Mouse (Mus musculus): ENCODE data around the gene Fbxo11. TPM values are rescaled to one million over a fixed set of nuclear protein-coding genes. Genes with fewer than 3 reads are reported as not detected.

The Fbxo11 gene
- total RNA-seq, 2 experiments from 2014 or later = 30.7 to 45.8 TPM

DNA sequence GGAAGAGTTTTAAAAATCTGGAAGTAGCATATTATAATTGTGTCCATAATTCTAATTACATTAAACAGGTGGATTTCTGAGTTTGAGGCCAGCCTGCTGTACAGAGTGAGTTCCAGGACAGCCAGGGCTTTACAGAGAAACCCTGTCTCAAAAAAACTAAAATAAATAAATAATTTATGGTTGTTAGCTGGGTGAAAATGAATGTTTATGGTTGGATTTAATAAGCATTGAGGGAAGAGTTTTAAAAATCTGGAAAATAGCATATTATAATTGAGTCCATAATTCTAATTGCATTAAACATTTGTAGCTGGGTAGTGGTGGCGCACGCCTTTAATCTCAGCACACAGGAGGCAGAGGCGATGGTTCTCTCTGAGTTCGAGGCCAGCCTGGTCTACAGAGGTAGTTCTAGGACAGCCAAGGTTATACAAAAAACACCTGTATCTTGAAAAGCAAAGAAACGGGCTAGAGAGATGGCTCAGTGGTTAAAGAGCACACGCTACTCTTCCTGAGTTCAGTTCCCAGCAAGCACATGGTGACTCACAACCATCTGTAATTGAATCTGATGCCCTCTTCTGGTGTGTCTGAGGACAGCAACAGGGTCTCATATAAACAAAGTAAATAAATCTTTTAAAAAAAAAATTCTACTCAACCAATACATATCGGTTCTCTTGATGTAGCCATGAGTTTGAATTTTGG is 3.1 kb upstream of the Fbxo11 start:
- no peak for ATAC-seq (ENCODE audit: poor library complexity, severe bottlenecking)

DNA sequence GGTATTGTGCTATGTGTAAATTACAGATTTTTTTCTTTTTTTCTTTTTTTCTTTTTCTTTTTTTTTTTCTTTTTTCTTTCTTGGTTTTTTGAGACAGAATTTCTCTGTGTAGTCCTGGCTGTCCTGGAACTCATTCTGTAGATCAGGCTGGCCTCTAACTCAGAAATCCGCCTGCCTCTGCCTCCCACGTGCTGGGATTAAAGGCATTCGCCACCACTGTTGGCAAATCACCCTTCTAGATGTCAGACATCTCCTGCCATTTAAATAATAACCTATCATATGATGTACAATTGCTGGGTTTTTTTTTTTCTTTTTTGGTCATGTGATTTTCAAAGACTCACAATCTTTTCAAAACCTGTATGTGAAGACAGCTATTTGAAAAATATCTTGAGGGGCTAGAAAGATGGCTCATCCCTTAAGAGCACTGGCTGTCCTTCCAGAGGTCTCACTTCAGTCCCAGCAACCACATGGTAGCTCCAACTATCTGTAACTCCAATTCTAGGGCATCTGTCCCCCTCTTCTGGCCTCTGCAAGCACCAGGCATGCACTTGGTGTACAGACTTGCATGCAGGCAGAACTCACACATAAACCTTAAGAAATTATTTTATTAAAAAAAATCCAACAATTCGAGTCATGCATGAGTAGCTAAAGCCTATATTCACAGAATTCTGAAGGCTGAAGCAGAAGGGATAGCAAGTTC is 2.3 kb upstream of the Fbxo11 start:
- no peak for ATAC-seq (ENCODE audit: poor library complexity, severe bottlenecking)

DNA sequence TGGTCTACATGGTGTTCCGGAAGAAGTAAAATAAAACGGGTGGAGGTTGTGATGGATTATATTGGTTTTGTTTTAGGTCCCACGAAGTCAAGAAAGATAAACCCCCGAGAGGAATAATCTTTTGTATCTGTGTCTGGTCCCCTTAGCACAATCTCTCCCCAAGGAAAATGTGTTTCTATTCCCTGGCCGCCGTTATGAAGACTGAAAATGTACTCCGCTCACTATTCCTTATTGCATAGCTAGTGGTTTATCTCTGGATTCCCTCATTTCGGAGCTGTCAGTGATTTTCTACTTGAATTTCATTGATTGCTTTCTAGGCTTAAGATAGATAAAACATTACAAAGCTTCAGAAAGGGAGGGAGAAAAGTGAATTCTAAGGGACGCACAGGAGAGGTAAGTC is 1.7 kb upstream of the Fbxo11 start:
- no peak for ATAC-seq (ENCODE audit: poor library complexity, severe bottlenecking)

DNA sequence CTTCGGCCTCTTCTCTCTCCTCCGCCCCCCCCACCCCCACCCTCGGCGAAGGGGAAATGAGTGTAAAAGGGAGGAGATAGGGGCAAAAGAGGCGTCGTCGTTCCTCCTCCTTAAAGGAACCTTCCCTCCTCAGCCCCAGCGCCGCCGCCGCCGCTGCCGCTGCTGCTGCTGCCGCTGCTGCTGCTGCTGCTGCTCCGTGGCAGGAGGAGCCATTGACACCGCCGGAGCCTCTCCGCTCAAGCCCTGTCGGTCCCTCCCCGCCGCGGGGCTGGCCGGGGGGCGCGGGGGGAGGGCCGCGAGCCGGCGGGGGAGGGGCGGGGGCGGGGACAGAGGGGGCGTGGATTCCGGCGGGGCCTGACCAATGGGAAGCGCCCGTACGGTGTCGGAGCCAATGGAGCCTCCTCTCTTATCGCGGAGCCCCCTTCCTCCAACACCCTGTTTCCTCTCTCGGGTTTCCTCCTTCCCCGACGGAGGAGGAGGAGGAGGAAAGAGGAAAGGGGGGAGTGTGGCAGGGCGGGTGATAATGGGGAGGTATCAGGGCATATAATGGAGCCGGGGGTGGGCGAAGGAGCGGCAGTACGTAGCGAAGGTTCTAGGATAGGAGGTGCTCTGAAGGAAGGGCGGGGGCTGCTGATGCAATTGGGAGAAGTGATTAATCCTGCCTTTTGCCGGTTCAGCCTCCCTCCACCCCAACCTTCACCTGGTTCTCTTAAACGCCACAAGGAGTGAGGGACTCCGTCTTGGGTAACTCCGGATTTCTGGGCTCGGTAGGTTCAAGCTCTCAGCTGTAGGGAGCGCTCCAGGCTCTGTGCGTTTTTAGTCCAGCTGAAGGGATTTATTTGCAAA is 933 bp upstream of the Fbxo11 start:
- ATAC-seq (ENCODE audit: poor library complexity, severe bottlenecking) = peak; percentile 81

DNA sequence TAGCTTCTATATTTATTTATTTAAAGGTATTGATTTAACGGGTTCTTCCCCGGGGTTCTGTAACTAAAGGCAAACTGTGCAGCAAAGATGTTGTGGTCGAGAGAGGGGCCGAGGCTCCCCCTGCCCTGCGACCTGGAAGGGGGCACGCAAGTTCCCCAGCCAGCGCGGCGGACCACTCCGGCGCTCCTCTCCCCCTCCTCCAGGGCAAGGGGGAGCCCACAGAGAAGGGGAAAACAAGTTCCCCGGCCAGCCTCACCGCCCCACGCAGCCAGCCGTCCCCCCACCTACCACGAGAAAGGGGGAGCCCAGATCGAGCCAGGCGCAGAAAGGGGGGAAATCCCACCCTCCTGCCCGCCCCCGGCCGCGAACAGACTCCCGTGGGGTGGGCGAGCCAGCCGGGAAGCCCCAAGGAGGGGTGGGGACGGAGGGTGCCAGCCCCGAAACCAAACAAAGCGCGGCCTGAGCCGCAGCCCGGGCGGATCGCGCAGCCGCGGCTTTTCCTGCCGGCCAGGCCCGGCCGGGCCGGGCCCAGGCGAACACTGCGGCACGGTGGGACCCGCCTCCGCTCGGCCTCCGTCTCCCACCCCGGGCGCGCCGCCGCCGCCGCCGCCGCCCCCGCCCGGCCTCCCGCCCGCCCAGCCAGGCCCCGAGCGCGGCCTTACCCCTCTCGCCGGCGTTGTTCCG is 602 bp downstream of the Fbxo11 start:
- peak; percentile 5; the same call in 1 of the 2 replicates for ATAC-seq (ENCODE audit: poor library complexity, severe bottlenecking)

DNA sequence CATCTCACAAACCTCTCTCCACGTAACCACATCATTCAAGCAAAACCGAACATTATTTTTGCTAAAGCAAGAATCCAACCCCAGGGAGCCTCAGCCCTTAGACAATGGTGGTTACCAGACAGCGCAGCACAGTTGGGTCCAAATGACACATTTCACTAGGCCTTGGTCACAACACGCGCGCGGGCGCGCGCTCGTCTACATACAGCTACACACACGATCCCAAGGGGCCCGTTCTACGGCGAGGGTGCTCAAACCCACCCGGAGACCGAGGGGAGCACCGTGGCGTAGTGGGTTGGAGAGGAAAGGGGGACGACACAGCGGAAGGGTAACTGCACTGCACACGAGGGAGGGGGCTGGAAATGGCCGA is 1.1 kb downstream of the Fbxo11 start:
- 0 out of 2 replicates have a peak, but pooled peaks have one; percentile 4 for ATAC-seq (ENCODE audit: poor library complexity, severe bottlenecking)

DNA sequence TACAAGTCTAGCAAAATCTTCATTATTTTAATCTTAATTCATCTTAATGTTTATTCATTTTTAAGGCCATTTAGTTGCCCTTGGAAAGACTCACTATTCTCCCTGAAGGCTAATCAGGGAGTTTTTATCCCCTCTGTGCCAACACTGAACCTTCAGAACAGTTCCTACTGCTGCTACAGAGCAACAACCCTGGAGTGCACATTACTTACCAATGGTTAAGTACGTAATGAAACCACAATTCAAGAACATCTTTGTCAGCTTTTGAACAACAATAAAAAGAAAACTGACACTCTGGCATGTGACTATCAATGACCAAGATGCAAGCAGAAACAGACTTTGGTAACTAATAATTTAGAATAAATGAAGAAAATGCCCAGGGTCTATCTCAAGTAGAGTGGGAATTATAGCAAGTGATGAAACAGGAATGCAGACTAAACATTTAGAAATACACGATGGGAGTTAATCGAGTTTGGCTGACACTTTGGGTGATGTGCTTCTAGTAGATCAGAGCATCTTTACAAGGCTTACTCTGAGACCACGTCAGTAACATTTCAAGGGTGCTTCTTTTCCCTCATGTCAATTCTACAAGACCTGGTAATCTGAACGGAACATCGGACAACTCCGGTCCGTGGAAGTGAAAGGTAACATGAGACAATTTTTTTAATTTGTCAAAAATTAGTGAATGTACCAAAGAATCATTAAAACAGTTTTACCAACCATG is 2.1 kb downstream of the Fbxo11 start:
- no peak for ATAC-seq (ENCODE audit: poor library complexity, severe bottlenecking)

DNA sequence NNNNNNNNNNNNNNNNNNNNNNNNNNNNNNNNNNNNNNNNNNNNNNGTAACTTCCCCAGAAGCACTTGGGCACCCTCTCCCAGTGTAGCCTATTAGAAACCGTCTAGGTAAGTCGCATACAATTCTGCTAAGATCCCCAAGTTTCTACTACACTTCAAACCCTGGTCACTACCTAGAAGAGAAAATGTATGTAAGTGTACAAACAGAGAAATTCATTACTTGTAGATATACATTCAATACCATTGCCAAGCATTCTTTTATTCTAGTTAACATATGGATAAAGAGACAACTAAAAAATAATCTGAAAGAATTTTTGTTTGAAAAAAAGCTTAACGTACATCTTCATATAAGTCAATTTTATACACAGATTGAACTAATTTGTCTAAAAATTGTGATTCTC is 3.1 kb downstream of the Fbxo11 start:
- no peak for ATAC-seq (ENCODE audit: poor library complexity, severe bottlenecking)

DNA sequence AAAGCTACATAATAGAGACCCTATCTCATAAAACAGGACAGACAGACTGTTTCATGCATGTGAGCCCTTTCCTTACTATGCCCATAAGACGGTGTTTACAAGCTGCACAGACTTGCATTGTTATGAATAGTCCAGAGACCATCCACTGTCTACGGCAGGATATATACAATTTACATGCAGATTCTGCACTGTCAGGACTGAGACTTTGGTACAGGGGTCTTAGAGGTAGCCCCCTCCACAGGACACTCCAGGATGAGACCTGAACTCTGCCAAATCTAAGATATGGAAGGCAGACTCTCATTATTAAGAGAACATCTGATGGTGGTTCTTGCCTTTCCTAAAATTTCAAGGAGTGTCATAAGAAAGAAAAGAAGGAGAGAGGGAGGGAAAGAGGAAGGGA is 6.8 kb downstream of the Fbxo11 start:
- peak; percentile 22; the same call in 1 of the 2 replicates for ATAC-seq (ENCODE audit: poor library complexity, severe bottlenecking)

DNA sequence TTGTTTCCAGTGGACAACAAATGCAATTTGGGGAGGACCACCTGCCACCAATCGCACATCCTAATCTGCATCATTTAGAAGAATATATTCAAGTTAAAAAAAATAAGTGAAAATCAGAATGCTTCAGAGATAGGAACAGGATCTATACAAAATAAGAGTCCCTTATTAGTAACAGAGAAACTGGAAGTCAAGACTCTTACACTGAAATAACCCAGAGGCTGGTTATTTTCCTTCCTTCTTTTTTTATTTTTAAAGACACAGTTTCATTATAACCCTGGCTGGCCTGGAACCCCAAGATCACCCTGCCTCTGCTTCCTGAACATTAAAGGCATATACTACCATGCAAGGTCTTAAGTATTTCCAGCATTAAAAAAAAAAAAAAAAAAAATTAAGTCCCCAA is 7.2 kb downstream of the Fbxo11 start:
- peak; percentile 93 for ATAC-seq (ENCODE audit: poor library complexity, severe bottlenecking)

DNA sequence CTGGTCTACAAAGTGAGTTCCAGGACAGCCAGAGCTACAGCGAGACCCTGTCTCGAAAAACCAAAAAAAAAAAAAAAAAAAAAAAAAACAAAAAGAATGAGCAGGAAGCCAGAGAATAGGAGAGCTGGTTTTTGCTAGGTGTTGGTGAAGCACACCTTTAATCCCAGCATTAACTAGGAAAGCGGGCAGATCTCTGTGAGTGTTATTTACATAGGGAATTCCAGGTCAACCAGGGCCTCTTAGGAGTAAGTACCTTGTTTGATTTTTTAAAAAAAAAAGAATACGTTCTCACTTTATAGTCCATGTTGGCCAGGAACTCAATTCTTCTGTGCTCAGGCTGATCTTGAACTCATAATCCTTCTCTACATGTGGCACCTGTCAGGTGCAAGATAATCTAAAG is 13.4 kb downstream of the Fbxo11 start:
- no peak for ATAC-seq (ENCODE audit: poor library complexity, severe bottlenecking)

DNA sequence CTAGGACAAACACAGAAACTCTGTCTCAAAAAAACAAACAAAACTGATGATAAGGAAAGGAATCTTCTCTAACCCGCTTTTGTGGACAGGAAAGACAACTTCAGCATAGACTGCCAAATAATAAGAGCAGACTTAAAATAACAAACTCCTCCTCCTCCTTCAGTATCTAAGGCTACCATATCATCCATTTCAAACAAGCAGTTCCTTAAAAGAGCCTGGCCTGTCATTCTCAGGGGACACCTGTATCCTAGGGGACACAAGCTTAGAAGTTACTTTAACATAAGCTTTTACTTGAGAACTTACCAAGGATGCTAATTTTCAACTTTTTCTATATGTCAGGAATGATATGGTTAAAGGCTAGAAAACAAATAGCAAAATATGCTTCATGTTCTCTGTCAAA is 14.2 kb downstream of the Fbxo11 start:
- no peak for ATAC-seq (ENCODE audit: poor library complexity, severe bottlenecking)

DNA sequence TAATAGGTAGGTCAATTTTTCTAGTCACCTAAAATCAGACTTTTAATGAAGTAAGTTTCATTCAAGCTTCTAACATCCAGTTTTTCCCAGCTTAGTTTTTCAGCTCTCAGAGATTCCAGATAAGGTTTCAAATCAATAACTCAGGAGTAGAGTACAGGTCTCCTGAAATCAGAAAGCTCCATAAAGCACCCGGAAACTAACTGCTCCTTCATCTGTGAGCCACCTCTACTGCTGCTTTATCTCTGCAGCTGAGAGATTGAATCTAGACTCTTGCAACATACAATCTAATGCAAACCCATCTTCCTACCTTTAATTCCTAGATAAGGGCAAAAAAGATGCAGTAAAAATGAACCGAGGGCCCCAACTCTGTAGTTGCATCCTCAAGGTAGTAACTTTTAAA is 14.8 kb downstream of the Fbxo11 start:
- ATAC-seq (ENCODE audit: poor library complexity, severe bottlenecking) = no peak

DNA sequence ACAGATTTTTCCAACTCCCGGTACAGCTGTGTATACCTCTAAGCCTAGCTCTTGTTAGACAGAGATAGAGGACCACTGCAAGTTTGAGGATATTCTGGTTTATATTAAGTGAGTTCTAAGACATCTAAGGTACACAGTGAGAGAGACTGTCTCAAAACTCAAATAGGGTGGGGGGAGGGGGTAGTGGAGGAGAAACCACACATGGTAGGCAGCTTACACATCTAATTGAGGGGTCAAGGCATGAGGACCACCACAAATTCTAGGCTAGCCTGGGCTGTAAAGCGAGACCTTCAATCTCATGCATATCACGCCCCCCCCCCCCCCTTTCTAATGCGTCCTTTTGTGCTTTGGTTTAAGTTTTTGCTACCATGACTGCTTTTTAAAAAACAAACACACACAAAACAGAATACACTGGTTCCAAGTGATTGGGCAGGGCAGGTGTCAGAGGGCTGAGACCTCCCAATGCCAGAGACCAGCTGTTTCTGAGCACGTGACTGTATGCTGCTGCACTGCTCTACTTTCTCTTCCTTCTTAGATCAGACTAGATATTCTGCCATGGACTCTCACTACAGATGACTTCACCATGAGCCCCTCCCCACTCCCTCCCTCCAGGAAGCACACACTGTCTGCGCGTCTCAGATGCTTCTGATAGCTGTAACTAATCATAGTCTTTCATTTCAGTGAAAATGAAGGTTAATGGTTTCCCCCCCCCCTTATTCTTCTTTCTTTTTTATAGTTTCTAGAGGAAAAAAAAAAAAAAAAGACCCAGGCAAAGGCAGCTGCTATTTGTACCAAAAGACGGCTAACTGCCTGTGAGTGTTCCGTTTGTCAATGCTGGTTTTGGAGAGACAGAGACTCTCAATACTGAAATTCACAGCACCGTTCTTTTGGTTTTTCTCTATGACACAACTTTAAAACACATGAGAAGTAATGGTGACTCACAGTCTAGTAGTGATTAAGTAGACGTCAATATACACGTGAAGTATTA is 22.7 kb downstream of the Fbxo11 start:
- ATAC-seq (ENCODE audit: poor library complexity, severe bottlenecking) = peak; percentile 92

DNA sequence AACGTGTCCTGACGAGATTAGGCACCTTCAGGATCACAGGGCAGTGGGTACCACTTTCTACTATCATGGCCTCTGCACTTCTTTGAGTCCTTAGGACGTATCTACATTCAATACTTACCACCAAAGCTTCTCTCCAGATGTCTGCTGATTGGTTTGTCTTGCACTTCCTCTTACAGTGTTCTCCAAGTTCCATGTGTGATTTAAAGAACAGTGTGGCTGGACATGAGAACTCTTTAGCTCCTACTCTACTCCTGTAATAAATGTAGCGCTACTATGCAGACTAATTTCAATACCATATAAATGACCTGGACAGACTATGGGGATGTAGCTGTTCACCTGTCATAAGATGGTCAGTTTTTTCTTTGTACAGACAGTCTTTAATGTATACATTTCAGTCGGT is 24.3 kb downstream of the Fbxo11 start:
- ATAC-seq (ENCODE audit: poor library complexity, severe bottlenecking) = no peak

DNA sequence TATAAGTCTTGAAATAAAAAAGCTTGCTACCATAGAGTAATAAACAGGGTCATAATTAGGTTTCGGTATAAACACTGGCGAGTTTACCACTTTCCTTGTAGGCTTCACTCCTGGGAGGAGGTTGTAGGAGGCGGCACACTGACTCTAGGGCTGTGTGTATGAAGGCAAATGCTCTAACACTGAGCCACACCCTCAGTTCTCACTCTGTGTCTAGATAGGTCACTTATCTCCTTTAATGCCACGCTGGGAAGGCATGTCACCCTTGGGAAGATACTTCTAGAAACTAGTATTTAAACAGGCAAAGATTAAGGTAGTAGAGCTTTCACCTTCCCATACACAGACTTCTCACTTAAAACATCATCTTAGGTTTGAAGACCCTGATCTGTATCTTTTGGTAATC is 30.7 kb downstream of the Fbxo11 start:
- no peak for ATAC-seq (ENCODE audit: poor library complexity, severe bottlenecking)

DNA sequence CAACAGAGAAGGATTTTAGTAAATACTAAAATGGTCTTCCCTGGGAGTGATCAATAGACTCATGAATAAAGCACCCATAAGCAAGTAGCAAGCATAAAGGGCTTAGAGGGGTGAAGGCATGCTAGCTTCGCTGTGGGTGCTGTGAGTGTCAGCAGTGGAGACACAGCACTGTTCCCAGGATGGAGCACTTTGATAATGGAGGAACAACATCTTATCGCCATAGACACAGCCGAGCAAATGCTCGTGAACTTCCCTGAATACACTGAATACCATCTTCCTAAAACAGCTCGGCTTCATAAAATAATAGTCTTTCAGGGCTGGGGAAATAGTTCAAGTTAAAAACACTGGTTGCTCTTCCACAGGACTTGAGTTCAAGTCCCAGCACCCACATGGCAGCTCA is 33.3 kb downstream of the Fbxo11 start:
- no peak for ATAC-seq (ENCODE audit: poor library complexity, severe bottlenecking)

DNA sequence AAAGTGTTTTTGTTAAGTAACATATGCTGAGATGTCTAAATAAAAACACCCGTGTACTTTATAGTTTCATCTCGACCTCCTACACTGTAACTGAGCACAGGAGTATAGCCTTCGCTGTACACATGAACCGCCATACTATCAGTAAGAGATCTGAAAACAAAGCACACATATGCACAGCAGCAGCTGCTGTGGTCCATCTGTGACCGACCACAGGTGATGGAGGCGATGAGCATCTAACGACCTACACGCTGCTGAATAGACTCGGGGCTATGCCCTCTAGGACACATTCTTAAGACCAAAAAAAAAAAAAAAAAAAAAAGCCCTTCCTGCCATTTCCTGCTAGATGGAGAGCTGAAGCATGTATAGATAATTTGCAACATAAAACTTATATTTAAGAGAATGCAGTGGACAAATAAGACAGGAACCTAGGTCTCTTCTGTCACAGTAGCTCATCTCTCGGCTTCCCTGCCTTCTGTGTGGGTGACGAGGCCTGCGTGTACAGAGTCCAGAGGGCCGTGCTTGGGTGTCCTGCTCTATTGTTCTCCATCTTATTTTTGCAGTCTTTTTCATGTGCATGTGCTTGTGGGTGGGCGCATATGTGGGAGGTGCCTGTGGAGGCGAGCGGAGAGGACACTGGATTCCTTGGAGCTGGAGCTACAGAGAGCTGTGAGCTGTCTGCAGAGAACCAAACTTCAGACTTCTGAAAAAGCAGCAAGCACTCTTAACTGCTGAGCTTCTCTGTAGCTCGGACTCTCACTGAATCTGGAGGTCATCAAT is 35.7 kb downstream of the Fbxo11 start:
- no peak for ATAC-seq (ENCODE audit: poor library complexity, severe bottlenecking)

DNA sequence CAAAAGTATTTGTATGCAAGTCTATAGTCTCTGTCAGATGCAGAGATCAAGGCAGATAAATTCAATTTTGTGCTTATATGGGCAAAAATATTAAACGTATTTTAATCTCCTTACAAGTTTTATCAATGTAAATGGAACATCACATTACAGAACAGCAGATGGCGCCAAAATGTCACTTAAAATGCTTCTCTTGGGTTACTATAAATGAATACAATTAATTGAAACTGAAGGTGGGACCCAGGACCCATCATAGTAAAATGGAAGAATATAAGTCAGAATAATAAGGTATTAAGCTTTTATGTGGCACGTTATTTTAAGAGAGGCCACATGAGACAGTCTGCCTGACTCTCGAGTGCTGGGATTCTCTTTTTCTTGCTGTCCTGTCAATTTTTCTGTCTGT is 39.9 kb downstream of the Fbxo11 start:
- peak; percentile 75 for ATAC-seq (ENCODE audit: poor library complexity, severe bottlenecking)
